Mouse (Mus musculus): Measurements from ENCODE around the gene Bmpr2. TPM values are rescaled to one million over a fixed set of nuclear protein-coding genes. Genes with fewer than 3 reads are reported as not detected.
A peak's percentile ranks its signal among the peaks of the same experiment; 100 is the strongest.

The Bmpr2 gene
- polyA plus RNA-seq, 1 experiment from 2014 or later, result 10.1 TPM

- Histone ChIP-seq H3K36me3 (ENCODE audit: control insufficient read depth, insufficient read depth, low read length) (no peaks in the 10 kb centered on the region), H3K27ac (ENCODE audit: low read depth, low read length) (no peak overlapping the region), H3K9me3 (ENCODE audit: control insufficient read depth, low read length) (no peaks in the 10 kb centered on the region), H3K9ac (ENCODE audit: low read depth, low read length) (no peak overlapping the region), H3K27me3 (replicated peaks; ENCODE audit: control insufficient read depth, insufficient read depth, low read length) (no peaks in the 10 kb centered on the region), H3K4me3 (ENCODE audit: low read length) (no peak overlapping the region), H3K4me1 (ENCODE audit: control insufficient read depth, insufficient read depth, low read depth, low read length) (no peaks in the 10 kb centered on the region), H3K4me2 (ENCODE audit: low read length) (no peak overlapping the region)
- WGBS, result 35% methylated on average over 3 of the region's 3 CpGs
- peak; percentile 48 for ATAC-seq
These were observed 120.3 kb downstream of the Bmpr2 start for GRCm38 (mm10) chr1:59883349-59884134.

GRCm38 (mm10) chr1:59886899-59887298 is 123.7 kb downstream of the Bmpr2 start:
- WGBS, result 56% methylated on average over 4 of the region's 4 CpGs

GRCm38 (mm10) chr1:59888018-59888417 is 124.8 kb downstream of the Bmpr2 start:
- Histone ChIP-seq H3K4me3 (ENCODE audit: low read length) (no peak overlapping the region), H3K4me2 (ENCODE audit: low read length) (no peak overlapping the region), H3K9me3 (ENCODE audit: control insufficient read depth, low read length) (no peaks in the 10 kb centered on the region), H3K4me1 (ENCODE audit: control insufficient read depth, insufficient read depth, low read depth, low read length) (no peaks in the 10 kb centered on the region), H3K27me3 (replicated peaks; ENCODE audit: control insufficient read depth, insufficient read depth, low read length) (no peaks in the 10 kb centered on the region), H3K36me3 (ENCODE audit: control insufficient read depth, insufficient read depth, low read length) (no peaks in the 10 kb centered on the region), H3K9ac (ENCODE audit: low read depth, low read length) (no peak overlapping the region), H3K27ac (ENCODE audit: low read depth, low read length) (no peak overlapping the region)
- no peak for ATAC-seq

More at GRCm38 (mm10) chr1:59886899-59887298, 123.7 kb downstream of the Bmpr2 start:
- H3K4me2 ChIP-seq (ENCODE audit: low read length), result no peak overlapping the region
- no peaks in the 10 kb centered on the region for H3K36me3 ChIP-seq (ENCODE audit: control insufficient read depth, insufficient read depth, low read length)
- no peaks in the 10 kb centered on the region for H3K4me1 ChIP-seq (ENCODE audit: control insufficient read depth, insufficient read depth, low read depth, low read length)
- no peak for ATAC-seq
- no peak overlapping the region for H3K27ac ChIP-seq (ENCODE audit: low read depth, low read length)
- no peaks in the 10 kb centered on the region for H3K27me3 ChIP-seq (replicated peaks; ENCODE audit: control insufficient read depth, insufficient read depth, low read length)
- H3K9me3 ChIP-seq (ENCODE audit: control insufficient read depth, low read length), result no peaks in the 10 kb centered on the region
- no peak overlapping the region for H3K4me3 ChIP-seq (ENCODE audit: low read length)
- no peak overlapping the region for H3K9ac ChIP-seq (ENCODE audit: low read depth, low read length)

- Histone ChIP-seq H3K4me2 (ENCODE audit: low read length) (no peak overlapping the region), H3K27me3 (replicated peaks; ENCODE audit: control insufficient read depth, insufficient read depth, low read length) (no peaks in the 10 kb centered on the region), H3K4me3 (ENCODE audit: low read length) (no peak overlapping the region), H3K4me1 (ENCODE audit: control insufficient read depth, insufficient read depth, low read depth, low read length) (no peaks in the 10 kb centered on the region), H3K36me3 (ENCODE audit: control insufficient read depth, insufficient read depth, low read length) (no peaks in the 10 kb centered on the region), H3K27ac (ENCODE audit: low read depth, low read length) (no peak overlapping the region), H3K9me3 (ENCODE audit: control insufficient read depth, low read length) (no peaks in the 10 kb centered on the region), H3K9ac (ENCODE audit: low read depth, low read length) (no peak overlapping the region)
- WGBS, result 82% methylated on average over 4 of the region's 4 CpGs
- ATAC-seq, result no peak
These were observed 128.0 kb downstream of the Bmpr2 start for GRCm38 (mm10) chr1:59891185-59891584.

GRCm38 (mm10) chr1:59892777-59893176 is 129.6 kb downstream of the Bmpr2 start:
- Histone ChIP-seq H3K36me3 (ENCODE audit: control insufficient read depth, insufficient read depth, low read length) (no peaks in the 10 kb centered on the region), H3K4me1 (ENCODE audit: control insufficient read depth, insufficient read depth, low read depth, low read length) (no peaks in the 10 kb centered on the region), H3K4me2 (ENCODE audit: low read length) (no peak overlapping the region), H3K27ac (ENCODE audit: low read depth, low read length) (no peak overlapping the region), H3K4me3 (ENCODE audit: low read length) (no peak overlapping the region), H3K9ac (ENCODE audit: low read depth, low read length) (no peak overlapping the region), H3K9me3 (ENCODE audit: control insufficient read depth, low read length) (no peaks in the 10 kb centered on the region), H3K27me3 (replicated peaks; ENCODE audit: control insufficient read depth, insufficient read depth, low read length) (no peaks in the 10 kb centered on the region)
- no peak for ATAC-seq
- 87% methylated on average over 8 of the region's 8 CpGs for WGBS

GRCm38 (mm10) chr1:59894025-59894424 is 130.8 kb downstream of the Bmpr2 start:
- no peaks in the 10 kb centered on the region for H3K27me3 ChIP-seq (replicated peaks; ENCODE audit: control insufficient read depth, insufficient read depth, low read length)
- H3K27ac ChIP-seq (ENCODE audit: low read depth, low read length), result no peak overlapping the region
- ATAC-seq, result no peak
- 92% methylated on average over 4 of the region's 4 CpGs for WGBS
- H3K4me3 ChIP-seq (ENCODE audit: low read length), result no peak overlapping the region
- H3K9ac ChIP-seq (ENCODE audit: low read depth, low read length), result no peak overlapping the region
- H3K4me1 ChIP-seq (ENCODE audit: control insufficient read depth, insufficient read depth, low read depth, low read length), result no peaks in the 10 kb centered on the region; the same call in 1 of the 2 replicates
- no peaks in the 10 kb centered on the region for H3K36me3 ChIP-seq (ENCODE audit: control insufficient read depth, insufficient read depth, low read length)
- no peaks in the 10 kb centered on the region for H3K9me3 ChIP-seq (ENCODE audit: control insufficient read depth, low read length)
- no peak overlapping the region for H3K4me2 ChIP-seq (ENCODE audit: low read length)

GRCm38 (mm10) chr1:59895456-59895855 is 132.3 kb downstream of the Bmpr2 start:
- ATAC-seq, result no peak
- Histone ChIP-seq H3K9me3 (ENCODE audit: control insufficient read depth, low read length) (no peaks in the 10 kb centered on the region), H3K36me3 (ENCODE audit: control insufficient read depth, insufficient read depth, low read length) (no peaks in the 10 kb centered on the region), H3K4me2 (ENCODE audit: low read length) (no peak overlapping the region), H3K27me3 (replicated peaks; ENCODE audit: control insufficient read depth, insufficient read depth, low read length) (no peaks in the 10 kb centered on the region), H3K27ac (ENCODE audit: low read depth, low read length) (no peak overlapping the region), H3K4me1 (ENCODE audit: control insufficient read depth, insufficient read depth, low read depth, low read length) (no peaks in the 10 kb centered on the region; the same call in 1 of the 2 replicates), H3K9ac (ENCODE audit: low read depth, low read length) (no peak overlapping the region), H3K4me3 (ENCODE audit: low read length) (no peak overlapping the region)
- WGBS, result 40% methylated on average over 4 of the region's 4 CpGs

- no peaks in the 10 kb centered on the region for H3K27me3 ChIP-seq (replicated peaks; ENCODE audit: control insufficient read depth, insufficient read depth, low read length)
- no peak overlapping the region for H3K4me3 ChIP-seq (ENCODE audit: low read length)
- H3K9ac ChIP-seq (ENCODE audit: low read depth, low read length), result no peak overlapping the region
- no peak for ATAC-seq
- no peak overlapping the region for H3K27ac ChIP-seq (ENCODE audit: low read depth, low read length)
- 48% methylated on average over 5 of the region's 5 CpGs for WGBS
- no peak overlapping the region for H3K4me2 ChIP-seq (ENCODE audit: low read length)
- H3K36me3 ChIP-seq (ENCODE audit: control insufficient read depth, insufficient read depth, low read length), result no peaks in the 10 kb centered on the region
- no peaks in the 10 kb centered on the region; the same call in 1 of the 2 replicates for H3K4me1 ChIP-seq (ENCODE audit: control insufficient read depth, insufficient read depth, low read depth, low read length)
- no peaks in the 10 kb centered on the region for H3K9me3 ChIP-seq (ENCODE audit: control insufficient read depth, low read length)
These were observed 134.1 kb downstream of the Bmpr2 start for GRCm38 (mm10) chr1:59897147-59897798.

GRCm38 (mm10) chr1:59899679-59900078 is 136.5 kb downstream of the Bmpr2 start:
- 85% methylated on average over 2 of the region's 2 CpGs for WGBS
- Histone ChIP-seq H3K27ac (ENCODE audit: low read depth, low read length) (no peak overlapping the region), H3K27me3 (replicated peaks; ENCODE audit: control insufficient read depth, insufficient read depth, low read length) (no peaks in the 10 kb centered on the region), H3K4me3 (ENCODE audit: low read length) (no peak overlapping the region), H3K9me3 (ENCODE audit: control insufficient read depth, low read length) (no peaks in the 10 kb centered on the region), H3K4me1 (ENCODE audit: control insufficient read depth, insufficient read depth, low read depth, low read length) (no peaks in the 10 kb centered on the region; the same call in 1 of the 2 replicates), H3K9ac (ENCODE audit: low read depth, low read length) (no peak overlapping the region), H3K4me2 (ENCODE audit: low read length) (no peak overlapping the region), H3K36me3 (ENCODE audit: control insufficient read depth, insufficient read depth, low read length) (no peaks in the 10 kb centered on the region)
- ATAC-seq, result no peak

Data from hindbrain, embryonic 16.5 days (tissue).